Mouse (Mus musculus) brain, embryonic 18.5 days (tissue): Measurements from ENCODE around the gene Ube2o.

ENCODE experiments used
- DNase-seq: peaks from one replicate; pipeline ENCODE4 v3.0.0-alpha.2; 2012; ENCODE audit warnings: low read depth, low spot score

The Ube2o gene

GRCm38 (mm10) chr11:116543110-116543509, 38.1 kb downstream of the Ube2o start:
- no peak for DNase-seq

GRCm38 (mm10) chr11:116541183-116541582, 40.1 kb downstream of the Ube2o start:
- DNase-seq, result no peak

GRCm38 (mm10) chr11:116538142-116538735, 43.0 kb downstream of the Ube2o start:
- DNase-seq, result no peak

- no peak for DNase-seq
These were observed 43.9 kb downstream of the Ube2o start for GRCm38 (mm10) chr11:116537388-116537787.

- DNase-seq, result no peak
These were observed 44.6 kb downstream of the Ube2o start for GRCm38 (mm10) chr11:116536685-116537084.

DNA sequence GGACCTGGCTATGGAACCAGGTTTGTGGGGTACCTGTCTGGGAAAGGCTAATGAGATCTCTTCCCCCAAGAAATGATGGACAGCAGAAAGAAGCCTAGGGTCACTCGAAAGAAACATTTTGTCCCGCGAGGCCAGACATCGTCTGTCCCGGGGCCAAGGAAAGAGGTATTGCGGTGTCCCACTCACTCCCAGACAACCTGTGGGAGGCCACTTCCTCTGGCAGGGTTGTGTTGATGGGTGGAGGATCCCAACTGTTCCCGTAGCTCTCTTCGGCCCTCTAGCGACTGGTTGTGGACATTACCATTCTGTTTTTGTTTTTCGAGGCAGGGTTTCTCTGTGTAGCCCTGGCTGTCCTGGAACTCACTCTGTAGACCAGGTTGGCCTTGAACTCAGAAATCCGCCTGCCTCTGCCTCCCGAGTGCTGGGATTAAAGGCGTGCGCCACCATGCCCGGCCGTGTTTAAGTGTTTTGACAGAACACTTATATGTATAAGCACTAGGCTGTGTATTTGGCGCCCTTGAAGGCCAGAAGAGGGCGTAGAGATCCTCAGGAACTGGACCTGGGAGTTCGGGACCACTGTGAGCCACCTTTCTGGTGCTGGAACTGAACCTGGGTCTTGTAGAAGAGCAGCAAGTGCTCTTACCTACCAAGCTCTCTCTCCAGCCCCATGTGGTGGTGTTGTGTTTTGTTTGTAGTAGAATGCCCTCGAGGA, 46.9 kb downstream of the Ube2o start:
- DNase-seq, result peak; percentile 26

DNA sequence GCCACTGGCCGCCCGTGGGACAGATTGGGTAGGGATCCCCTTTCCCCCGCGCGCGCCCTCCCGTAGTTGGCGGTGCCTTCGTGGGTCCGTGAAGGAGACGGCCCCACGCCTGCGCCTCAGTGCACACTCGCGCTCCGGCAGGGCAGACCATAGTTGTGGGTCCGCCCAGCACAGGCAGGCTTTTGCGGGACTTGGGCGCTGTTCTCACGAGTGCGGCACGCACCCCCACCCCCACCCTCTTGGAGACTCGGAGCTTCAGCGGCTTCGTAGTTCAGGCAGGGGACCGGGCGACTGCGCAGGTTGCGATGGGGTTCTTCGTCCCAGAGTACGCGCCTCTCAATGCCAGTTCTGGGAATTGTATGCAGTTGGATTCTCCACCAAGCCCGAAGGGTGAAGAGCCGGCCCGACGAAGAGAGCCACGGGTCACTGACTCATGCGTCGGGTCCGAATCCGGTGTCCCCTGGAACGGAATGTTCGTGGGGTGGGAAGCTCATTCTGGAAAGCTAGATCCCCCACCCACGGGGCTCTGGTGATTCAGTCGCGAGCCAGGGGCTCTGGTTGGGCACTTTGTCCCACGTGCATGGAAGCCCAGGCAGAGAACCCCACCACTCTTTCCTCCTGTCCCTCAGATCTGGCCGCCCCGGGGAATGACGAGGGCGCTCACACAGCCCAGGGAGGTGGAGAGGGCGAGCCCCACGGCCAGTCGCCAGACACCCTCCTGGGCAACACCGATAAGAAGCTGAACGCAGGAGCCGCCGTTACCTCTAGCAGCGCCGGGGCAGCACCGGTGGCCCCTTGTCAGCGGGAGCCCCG, 47.7 kb downstream of the Ube2o start:
- no peak for DNase-seq

- DNase-seq, result no peak
These were observed 48.4 kb downstream of the Ube2o start for GRCm38 (mm10) chr11:116532810-116533338.

- no peak for DNase-seq
These were observed 48.9 kb downstream of the Ube2o start for GRCm38 (mm10) chr11:116532262-116532809.

DNA sequence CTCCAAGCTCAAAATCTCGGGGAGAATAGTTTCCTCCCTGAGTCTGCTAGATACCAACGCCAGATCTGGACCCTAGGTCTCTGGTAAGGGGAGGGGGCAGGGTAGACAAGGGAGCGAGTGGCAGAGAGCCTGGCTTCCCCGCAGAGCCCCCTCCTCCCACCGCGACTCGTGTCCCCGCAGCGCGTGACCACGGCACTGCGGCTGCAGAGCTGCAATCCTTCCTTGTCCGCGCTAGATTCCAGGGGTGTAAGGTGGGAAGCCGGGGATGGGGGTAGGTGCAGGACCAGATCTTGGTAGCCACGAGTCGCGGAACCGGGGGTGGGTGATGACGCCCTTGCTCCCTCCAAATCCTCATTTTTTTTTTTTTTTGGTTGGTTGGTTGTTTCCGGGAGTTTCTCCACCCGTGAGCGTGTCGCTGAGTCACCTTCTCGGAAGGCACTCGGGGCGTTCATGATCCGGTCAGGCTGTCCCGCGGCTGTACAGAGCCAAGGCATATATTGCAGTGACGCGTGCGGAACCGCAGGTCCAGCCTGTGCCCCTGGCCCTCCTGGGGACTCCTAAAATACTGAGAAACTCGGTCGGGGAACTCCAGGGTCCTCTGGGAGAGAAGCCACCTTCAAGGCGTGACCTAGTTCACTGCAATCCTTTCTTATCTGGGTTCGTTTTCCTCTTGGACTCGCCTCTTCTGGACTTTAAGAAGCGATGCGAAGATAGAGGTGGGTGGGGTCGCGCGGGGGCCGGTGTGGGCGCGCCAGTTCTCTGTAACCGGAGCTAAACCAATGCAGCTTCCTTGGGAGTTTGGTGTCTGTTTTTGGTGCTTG, 49.7 kb downstream of the Ube2o start:
- DNase-seq, result no peak

DNA sequence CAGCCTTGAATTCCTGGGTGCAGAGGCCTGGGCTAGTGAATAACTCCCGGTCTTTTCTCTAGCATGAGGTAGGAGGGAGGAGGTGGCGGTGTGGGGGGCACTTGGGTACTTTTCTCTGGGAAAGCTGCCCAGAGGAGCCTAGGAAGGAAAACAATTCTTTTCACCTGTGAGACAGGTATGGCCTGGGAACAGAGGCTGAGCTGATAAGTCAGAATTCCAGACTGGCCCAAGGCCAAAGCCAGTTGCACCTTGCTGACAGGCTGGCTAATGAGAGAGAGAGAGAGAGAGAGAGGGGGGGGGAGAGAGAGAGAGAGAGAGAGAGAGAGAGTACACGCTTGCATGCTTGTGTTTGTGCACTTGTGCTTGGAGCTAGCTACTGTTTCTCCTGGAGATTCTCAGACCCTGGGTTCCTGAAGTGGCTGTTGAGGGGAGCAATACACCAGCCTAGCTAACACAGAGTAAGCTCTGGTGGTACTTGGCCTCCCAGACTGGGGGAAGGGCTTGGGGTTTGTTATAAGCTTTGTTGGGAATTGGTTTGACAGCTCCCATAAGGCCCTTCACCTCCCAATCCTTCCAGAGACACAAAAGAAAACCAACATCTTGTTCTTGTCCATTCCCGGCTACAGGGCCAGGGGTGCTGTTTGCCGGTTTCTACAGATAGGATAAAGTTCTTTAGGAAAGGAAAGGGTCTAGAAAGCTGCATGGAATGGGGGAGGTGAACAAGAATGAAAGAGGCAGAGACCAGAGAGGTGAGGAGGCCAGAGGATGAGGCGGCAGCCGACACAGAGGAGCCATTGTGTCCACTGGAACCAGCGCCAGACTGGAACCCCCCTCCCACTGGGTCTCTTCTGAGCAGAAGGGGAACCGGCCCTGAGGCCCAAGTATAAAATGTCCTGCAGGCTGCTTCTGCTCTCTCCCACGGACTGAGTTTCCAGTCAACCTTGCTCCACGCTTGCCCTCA, 50.8 kb downstream of the Ube2o start, which contains the start of gene Sphk1:
Gene Sphk1, plus strand, starts transcription at position 739 of the 961 bp plus-strand sequence.
- no peak for DNase-seq

DNA sequence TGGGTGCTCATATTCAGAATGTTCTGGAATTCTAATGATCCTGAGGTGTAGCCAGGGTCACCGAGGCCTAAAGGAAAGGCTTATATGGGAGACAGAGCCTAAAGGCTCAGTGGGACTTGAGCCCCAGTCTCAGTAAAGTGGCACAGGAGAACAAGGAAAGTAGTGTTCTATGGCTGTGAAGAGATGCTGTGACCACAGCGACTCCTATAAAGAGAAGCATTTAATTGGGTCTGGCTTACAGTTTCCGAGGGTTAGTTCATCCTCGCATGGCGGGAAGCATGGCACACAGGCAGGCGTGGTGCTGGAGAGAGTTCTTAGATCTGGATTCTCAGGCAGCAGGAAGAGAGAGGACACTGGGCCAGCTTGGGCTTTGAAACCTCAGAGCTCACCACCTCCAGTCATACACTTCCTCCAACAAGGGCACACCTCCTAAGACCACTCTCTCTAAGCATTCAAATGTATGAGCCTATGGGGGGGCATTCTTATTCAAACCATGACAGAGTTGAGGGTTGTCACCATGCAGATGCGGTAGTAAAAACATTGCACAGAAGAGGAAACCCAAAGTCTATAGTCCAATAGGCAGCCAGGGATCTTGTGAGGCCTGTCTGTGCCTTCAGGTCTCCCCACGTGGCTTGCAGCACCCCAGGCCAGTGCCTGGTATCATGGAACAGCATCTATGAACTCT, 52.5 kb downstream of the Ube2o start:
- no peak for DNase-seq

GRCm38 (mm10) chr11:116523699-116524189, 57.5 kb downstream of the Ube2o start:
- no peak for DNase-seq

- no peak for DNase-seq
These were observed 58.2 kb downstream of the Ube2o start for GRCm38 (mm10) chr11:116522886-116523698.

- DNase-seq, result no peak
These were observed 59.2 kb downstream of the Ube2o start for GRCm38 (mm10) chr11:116522046-116522445.

DNA sequence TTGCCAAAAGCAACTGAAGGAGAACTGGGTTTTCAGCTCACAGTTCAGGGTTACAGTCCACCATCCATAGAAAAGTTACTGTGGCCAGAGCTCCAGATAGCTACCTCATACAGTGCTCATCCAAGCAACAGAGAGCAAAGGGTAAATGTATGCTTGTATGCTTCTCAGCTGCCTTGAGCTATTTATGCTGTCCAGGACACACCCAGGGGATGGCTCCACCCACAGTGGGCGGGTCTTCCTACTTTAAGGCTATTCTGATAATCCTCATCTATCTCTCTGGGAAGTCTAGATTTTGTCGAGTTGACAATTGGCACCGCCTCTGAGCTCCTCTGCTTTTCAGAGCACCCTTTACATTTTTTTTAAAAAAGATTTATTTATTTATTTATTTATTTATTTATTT, 60.1 kb downstream of the Ube2o start:
- no peak for DNase-seq

GRCm38 (mm10) chr11:116518482-116518881, 62.8 kb downstream of the Ube2o start:
- DNase-seq, result no peak

DNA sequence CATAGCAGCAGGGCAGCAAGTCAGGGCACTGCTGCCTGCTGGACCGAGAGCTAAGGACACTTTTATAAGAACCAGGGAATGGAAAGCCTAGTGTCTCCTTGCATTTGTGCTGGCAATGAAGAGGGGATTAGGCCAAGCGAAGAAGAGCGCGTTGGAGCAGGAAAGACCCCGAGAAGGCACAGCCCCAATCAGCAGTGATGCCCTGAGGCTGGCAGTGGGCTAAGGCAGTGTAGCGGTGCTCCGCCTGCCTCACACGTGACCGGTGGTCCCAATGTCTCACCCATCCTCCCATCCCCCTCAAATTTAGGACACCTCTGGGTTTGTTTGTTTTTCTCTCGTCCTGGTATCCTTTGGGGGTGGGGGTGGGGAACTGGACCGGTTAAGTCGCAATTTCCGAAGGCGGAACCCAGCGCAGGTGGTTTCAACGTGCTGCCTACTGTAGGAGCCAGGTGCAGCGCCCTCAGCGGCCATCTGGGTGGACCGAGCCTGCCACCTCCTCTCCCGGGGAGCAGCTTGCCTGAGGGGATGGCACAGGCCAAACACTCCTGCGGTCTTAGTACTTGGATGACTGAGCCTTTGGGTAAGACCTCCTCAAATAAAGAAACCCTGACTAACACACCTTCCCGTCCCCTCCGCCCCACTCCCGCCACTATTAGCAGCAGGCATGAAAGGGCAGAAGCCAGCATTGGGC, 65.8 kb downstream of the Ube2o start:
- DNase-seq, result no peak
